Mouse (Mus musculus) liver, embryonic 14.5 days (tissue): ENCODE data around the gene Cyp2w1.

Experiments
- CTCF ChIP-seq: IDR thresholded peaks from 2 replicates; pipeline ENCODE4 v1.5.1; 2016; ENCODE audit warnings: antibody characterized with exemption, low read depth, control low read depth
- EP300 ChIP-seq: IDR thresholded peaks from 2 replicates; pipeline ENCODE4 v1.6.1; 2016; ENCODE audit warnings: antibody characterized with exemption, low read depth

DNA sequence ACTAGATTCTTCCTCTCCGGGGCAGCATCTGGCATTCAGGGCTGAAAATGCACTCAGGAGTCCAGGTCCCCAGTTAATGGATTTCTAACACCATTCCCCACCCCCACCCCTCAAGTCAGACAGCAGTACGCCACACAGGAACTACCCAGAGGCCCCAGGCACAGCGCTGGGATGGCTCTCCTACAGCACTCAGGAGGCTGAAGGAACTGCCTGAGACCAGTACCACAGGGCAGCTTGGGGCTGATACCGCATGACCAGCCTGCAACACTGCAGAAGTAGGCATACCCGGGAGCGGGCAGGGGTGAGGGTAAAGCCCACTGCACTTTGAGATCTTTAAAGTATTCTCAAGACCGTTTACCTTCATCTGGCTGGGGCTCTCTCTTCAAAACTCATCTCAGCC, 53.1 kb downstream of the Cyp2w1 start:
- TF ChIP-seq EP300 (no peak), CTCF (no peak)
